ENCODE assay signal across 8 mouse cellular contexts in the genomic region with DNA sequence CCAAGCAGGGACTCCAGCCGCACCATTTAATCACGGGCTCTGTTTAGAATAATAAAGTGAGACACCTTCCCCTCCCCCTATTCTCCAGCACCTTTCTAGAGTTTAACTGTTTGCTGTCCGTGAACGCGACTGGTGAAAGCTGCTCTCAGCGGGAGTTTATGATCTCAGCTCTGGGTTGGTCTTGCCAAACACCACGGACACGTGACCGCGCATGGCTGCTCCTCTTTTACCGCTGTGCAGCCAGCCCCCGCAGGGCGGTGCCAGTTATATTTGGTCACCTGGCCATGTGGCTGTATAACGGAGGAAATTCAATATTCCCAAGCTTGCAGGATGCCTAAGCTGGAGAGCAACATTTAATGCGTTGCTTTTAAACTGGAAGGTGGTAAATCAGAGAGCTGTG. TPM values are rescaled to one million over a fixed set of nuclear protein-coding genes. Genes with fewer than 3 reads are reported as not detected.
DNase-seq lines count a peak whose midpoint lies in the region; ATAC-seq and TF ChIP-seq lines count a peak whose summit lies in the region.

A gene (minus strand): TSS at position 222 of the 400 bp plus-strand sequence.

- no peak within 1 kb of the TSS for H3K9ac ChIP-seq in ES-E14 (ENCODE audit: insufficient read depth, low read depth, low read length, poor library complexity, severe bottlenecking)
- H3K9ac ChIP-seq in forebrain, embryonic 16.5 days (replicated peaks; ENCODE audit: low read depth, low read length): peak within 1 kb of the TSS; percentile 58
- H3K9ac ChIP-seq in liver, embryonic 15.5 days: no peak within 1 kb of the TSS
- H3K9ac ChIP-seq in neural tube, embryonic 12.5 days: 0 out of 2 replicates have a peak within 1 kb of the TSS, but pooled peaks have one; percentile 33

- no peak within 1 kb of the TSS for H3K27ac ChIP-seq in ES-E14 (ENCODE audit: insufficient read depth, low read depth, low read length, poor library complexity, severe bottlenecking)
- H3K27ac ChIP-seq in forebrain, embryonic 16.5 days (ENCODE audit: low read length): peak within 1 kb of the TSS; percentile 58; the same call in 1 of the 2 replicates
- H3K27ac ChIP-seq in liver, embryonic 15.5 days (replicated peaks): peak within 1 kb of the TSS; percentile 78
- no peak within 1 kb of the TSS for H3K27ac ChIP-seq in neural tube, embryonic 12.5 days

- no peaks in the 10 kb centered on the region for H3K9me3 ChIP-seq in ES-E14 (ENCODE audit: control insufficient read depth, insufficient read depth, low read depth, low read length)
- H3K9me3 ChIP-seq in forebrain, embryonic 16.5 days (ENCODE audit: control insufficient read depth, low read length): no peaks in the 10 kb centered on the region
- no peaks in the 10 kb centered on the region for H3K9me3 ChIP-seq in liver, embryonic 15.5 days (replicated peaks)
- no peaks in the 10 kb centered on the region for H3K9me3 ChIP-seq in neural tube, embryonic 12.5 days

- no peaks in the 10 kb centered on the region for H3K27me3 ChIP-seq in forebrain, embryonic 16.5 days (replicated peaks; ENCODE audit: control insufficient read depth, insufficient read depth, low read length)
- H3K27me3 ChIP-seq in liver, embryonic 15.5 days: peaks cover 3% of the 10 kb centered on the region; the same call in 1 of the 2 replicates
- H3K27me3 ChIP-seq in neural tube, embryonic 12.5 days (replicated peaks): no peaks in the 10 kb centered on the region

- intact Hi-C loops in heart, postnatal 14 days (cut with DNase I): no loop called here

- DNase-seq in ES-E14 (ENCODE audit: low read depth, low spot score): peak; percentile 59
- peak; percentile 88 for DNase-seq in cerebellum, adult 11 months
- DNase-seq in heart, postnatal 14 days: peak; percentile 76 to 81
- DNase-seq in large intestine, adult 2 months (ENCODE audit: low read depth, low spot score): peak; percentile 10
- peak; percentile 53 for DNase-seq in urinary bladder, postnatal 25 days (ENCODE audit: low spot score)

- peak within 1 kb of the TSS in 1 of 2 experiments; percentile 31; a peak in 2 of 4 replicates for H3K4me3 ChIP-seq in ES-E14 (ENCODE audit: insufficient read depth in 1 of 2, low read depth in 1 of 2, low read length in 2 of 2, poor library complexity in 1 of 2, severe bottlenecking in 1 of 2)
- peak within 1 kb of the TSS; percentile 57 for H3K4me3 ChIP-seq in forebrain, embryonic 16.5 days (replicated peaks; ENCODE audit: low read length)
- H3K4me3 ChIP-seq in liver, embryonic 15.5 days (replicated peaks): peak within 1 kb of the TSS; percentile 41
- peak within 1 kb of the TSS; percentile 35 for H3K4me3 ChIP-seq in neural tube, embryonic 12.5 days

- under 1% methylated on average over 15 of the region's 15 CpGs for WGBS in forebrain, embryonic 16.5 days
- WGBS in large intestine, adult 2 months: under 1% methylated on average over 15 of the region's 15 CpGs
- under 1% methylated on average over 15 of the region's 15 CpGs for WGBS in liver, embryonic 15.5 days (ENCODE audit: insufficient replicate concordance)
- WGBS in neural tube, embryonic 12.5 days: under 1% methylated on average over 15 of the region's 15 CpGs

- in situ Hi-C loops in ES-E14 (cut with MboI; ENCODE audit: low sequenced_read_pairs in 2 of 2, unreplicated experiment in 2 of 2): no loop called here

- H3K4me2 ChIP-seq in forebrain, embryonic 16.5 days (ENCODE audit: low read length): peak within 1 kb of the TSS; percentile 91
- peak within 1 kb of the TSS; percentile 46 for H3K4me2 ChIP-seq in liver, embryonic 15.5 days
- peak within 1 kb of the TSS; percentile 70 for H3K4me2 ChIP-seq in neural tube, embryonic 12.5 days (replicated peaks)

- ATAC-seq in forebrain, embryonic 16.5 days: peak; percentile 91
- peak; percentile 71 for ATAC-seq in liver, embryonic 15.5 days (ENCODE audit: insufficient read depth)
- peak; percentile 97 for ATAC-seq in neural tube, embryonic 12.5 days (ENCODE audit: low FRiP score, low read depth)

- H3K36me3 ChIP-seq in ES-E14 (ENCODE audit: control insufficient read depth, insufficient read depth, low read length, poor library complexity, severe bottlenecking): no peaks in the 10 kb centered on the region
- no peaks in the 10 kb centered on the region for H3K36me3 ChIP-seq in forebrain, embryonic 16.5 days (ENCODE audit: control insufficient read depth, insufficient read depth)
- no peaks in the 10 kb centered on the region for H3K36me3 ChIP-seq in liver, embryonic 15.5 days (replicated peaks)
- no peaks in the 10 kb centered on the region for H3K36me3 ChIP-seq in neural tube, embryonic 12.5 days

- peaks cover 0 to 6% of the 10 kb centered on the region in 2 experiments; a peak in 1 of 4 replicates for H3K4me1 ChIP-seq in ES-E14 (ENCODE audit: control insufficient read depth in 2 of 2, insufficient read depth in 2 of 2, low read length in 2 of 2, poor library complexity in 1 of 2)
- H3K4me1 ChIP-seq in forebrain, embryonic 16.5 days (replicated peaks; ENCODE audit: control insufficient read depth, insufficient read depth, low read length): peaks cover 5% of the 10 kb centered on the region
- H3K4me1 ChIP-seq in liver, embryonic 15.5 days (replicated peaks): no peaks in the 10 kb centered on the region
- 0 out of 2 replicates have a peak, but pooled peaks cover 4% of the 10 kb centered on the region for H3K4me1 ChIP-seq in neural tube, embryonic 12.5 days

TF ChIP-seq in ES-E14, 5 proteins besides CTCF, POLR2A, EP300 and RAD21:
- 0 out of 2 replicates have a peak, but pooled peaks have one; percentile 27 for TF ChIP-seq CHD2 (IDR thresholded peaks at IDR 0.05; ENCODE audit: low read depth, low read length)
- TF ChIP-seq HCFC1 (IDR thresholded peaks at IDR 0.05; ENCODE audit: borderline replicate concordance, insufficient read depth, low read length): no peak

RNA-seq across cellular contexts. Expression of the gene that starts here (rescaled TPM):
- 0.27 and 0.37 TPM in 2 replicates for total RNA-seq in ES-E14 (2012; rRNA removed)
- 1.1 and 1.2 TPM in 2 replicates for polyA plus RNA-seq in forebrain, embryonic 16.5 days (2015; fragmentation: Nextera tagmentation; extraction: Ambion mirVana)
- 1 to 10 TPM; 7.1 to 7.4 TPM for total RNA-seq in heart, postnatal 14 days (2021)
- 0.25 and 0.33 TPM in 2 replicates for polyA plus RNA-seq in large intestine, adult 2 months (2012; rRNA removed)
- polyA plus RNA-seq in liver, embryonic 15.5 days (2015; fragmentation: Nextera tagmentation; extraction: Ambion mirVana): 6.4 and 7.8 TPM in 2 replicates
- polyA plus RNA-seq in neural tube, embryonic 12.5 days (2016; fragmentation: Nextera tagmentation; extraction: Ambion mirVana): 0.60 and 0.80 TPM in 2 replicates

Comparison
In these comparisons a context has a peak if more than half of its experiments do, and no peak if none do; other contexts are left out.
1. Peak in DNase-seq in ES-E14; RNA of the gene not detected or under 1 TPM.
2. Peak in DNase-seq in large intestine, adult 2 months; RNA of the gene not detected or under 1 TPM.
3. Peak in ATAC-seq, H3K4me3 ChIP-seq, H3K9ac ChIP-seq and H3K4me2 ChIP-seq in neural tube, embryonic 12.5 days; RNA of the gene not detected or under 1 TPM.
4. DNase-seq: peak in every context shown above with its lines; median percentile 88 in cerebellum, adult 11 months; 78 in heart, postnatal 14 days; 59 in ES-E14; 53 in urinary bladder, postnatal 25 days; 10 in large intestine, adult 2 months.
5. H3K27ac ChIP-seq: peak in forebrain, embryonic 16.5 days (single experiment) and liver, embryonic 15.5 days (single experiment); none in ES-E14 (single experiment) and neural tube, embryonic 12.5 days (single experiment).
6. Peak in every context shown above with its lines, with median percentiles within 50 percentile points of each other: ATAC-seq and H3K4me2 ChIP-seq.